Mouse (Mus musculus) intestine, postnatal 0 days (tissue): ENCODE measurements at regions not wholly inside any gene's neighbourhood (a gene's known extent, or its start where the extent isn't known, plus 50 kb on each side); places are given as distances from the start of the nearest gene placed in this dataset.

Source experiments
- ATAC-seq: fragments of 200-750 bp; cut with Nextera tagmentation; 2 replicates; pipeline ENCODE4 v1.8.0; 2017; ENCODE audit warnings: mild to moderate bottlenecking, moderate TSS enrichment, moderate library complexity
- H3K27ac ChIP-seq: fragments of 300-500 bp; sonication (generic); 2 replicates; pipeline ENCODE4 v1.5.1; 2014; ENCODE audit warnings: mild to moderate bottlenecking, low read depth, low read length, moderate library complexity
- H3K27me3 ChIP-seq: fragments of 300-500 bp; sonication (generic); replicated peaks from 2 replicates; pipeline ENCODE4 v1.6.1; 2014; ENCODE audit warnings: low read length, mixed read lengths; ENCODE audit not compliant: control insufficient read depth, insufficient read depth
- H3K36me3 ChIP-seq: fragments of 300-500 bp; sonication (generic); 2 replicates; pipeline ENCODE4 v1.6.1; 2014; ENCODE audit warnings: mild to moderate bottlenecking, moderate library complexity; ENCODE audit not compliant: control insufficient read depth, insufficient read depth
- H3K4me1 ChIP-seq: fragments of 300-500 bp; sonication (generic); replicated peaks from 2 replicates; pipeline ENCODE4 v1.6.1; 2014; ENCODE audit warnings: antibody characterized with exemption, low read length, mixed read lengths; ENCODE audit not compliant: control insufficient read depth, insufficient read depth
- H3K4me2 ChIP-seq: fragments of 300-500 bp; sonication (generic); replicated peaks from 2 replicates; pipeline ENCODE4 v1.6.1; 2014; ENCODE audit warnings: low read depth, mild to moderate bottlenecking, moderate library complexity
- H3K4me3 ChIP-seq: fragments of 300-500 bp; sonication (generic); 2 replicates; pipeline ENCODE4 v1.5.1; 2014; ENCODE audit warnings: low read depth, low read length
- H3K9ac ChIP-seq: fragments of 300-500 bp; sonication (generic); 2 replicates; pipeline ENCODE4 v1.6.1; 2014; ENCODE audit warnings: mild to moderate bottlenecking, low read depth, low read length
- H3K9me3 ChIP-seq: fragments of 300-500 bp; sonication (generic); 2 replicates; pipeline ENCODE4 v1.6.1; 2016; ENCODE audit warnings: mixed run types; ENCODE audit not compliant: control insufficient read depth
- CTCF ChIP-seq: sonication (generic); IDR thresholded peaks from 2 replicates; pipeline ENCODE4 v1.5.1; 2016; ENCODE audit warnings: low read depth, mild to moderate bottlenecking, control low read depth, antibody characterized with exemption, moderate library complexity
- WGBS: fragments of 180-500 bp; shearing (Covaris S2); extraction: QIAGEN DNeasy Blood & Tissue Kit; methylation state at CpG from one replicate; pipeline ENCODE4 v1.1.7; 2014; 5-methylcytosine and 5-hydroxymethylcytosine counted together

- ATAC-seq: peak; percentile 1; the same call in 1 of the 2 replicates
- Histone ChIP-seq H3K4me1 (peaks cover 9% of the 10 kb centered on the region; the same call in 1 of the 2 replicates), H3K27ac (peak overlapping the region; percentile 77), H3K27me3 (no peaks in the 10 kb centered on the region), H3K4me3 (peak overlapping the region; percentile 21), H3K36me3 (no peaks in the 10 kb centered on the region), H3K9me3 (no peaks in the 10 kb centered on the region), H3K9ac (0 out of 2 replicates have a peak overlapping the region, but pooled peaks have one; percentile 22), H3K4me2 (peak overlapping the region; percentile 59)
- WGBS: 9% methylated on average over 17 of the region's 17 CpGs
- no peak for TF ChIP-seq CTCF
Measured at GRCm38 (mm10) chr17:87530818-87531410, 84.2 kb upstream of the Calm2 start.

GRCm38 (mm10) chr17:87531411-87532157, 84.8 kb upstream of the Calm2 start:
- Histone ChIP-seq H3K36me3 (no peaks in the 10 kb centered on the region), H3K27me3 (no peaks in the 10 kb centered on the region), H3K9me3 (no peaks in the 10 kb centered on the region), H3K4me1 (peaks cover 9% of the 10 kb centered on the region; the same call in 1 of the 2 replicates), H3K27ac (peak overlapping the region; percentile 77), H3K4me3 (peak overlapping the region; percentile 21), H3K9ac (no peak overlapping the region), H3K4me2 (peak overlapping the region; percentile 59)
- 6% methylated on average over 21 of the region's 21 CpGs for WGBS
- ATAC-seq: peak; percentile 64
- TF ChIP-seq CTCF: no peak

GRCm38 (mm10) chr17:87532158-87532545, 85.4 kb upstream of the Calm2 start:
- TF ChIP-seq CTCF: no peak
- Histone ChIP-seq H3K9ac (no peak overlapping the region), H3K4me1 (peaks cover 9% of the 10 kb centered on the region; the same call in 1 of the 2 replicates), H3K9me3 (no peaks in the 10 kb centered on the region), H3K4me2 (peak overlapping the region; percentile 59), H3K27ac (peak overlapping the region; percentile 77), H3K4me3 (peak overlapping the region; percentile 21; the same call in 1 of the 2 replicates), H3K27me3 (no peaks in the 10 kb centered on the region), H3K36me3 (no peaks in the 10 kb centered on the region)
- ATAC-seq: no peak
- 14% methylated on average over 9 of the region's 9 CpGs for WGBS

GRCm38 (mm10) chr17:87532762-87533161, 86.0 kb upstream of the Calm2 start:
- Histone ChIP-seq H3K4me2 (peak overlapping the region; percentile 59; the same call in 1 of the 2 replicates), H3K27me3 (no peaks in the 10 kb centered on the region), H3K4me1 (peaks cover 9% of the 10 kb centered on the region; the same call in 1 of the 2 replicates), H3K9me3 (no peaks in the 10 kb centered on the region), H3K9ac (no peak overlapping the region), H3K27ac (no peak overlapping the region), H3K36me3 (no peaks in the 10 kb centered on the region), H3K4me3 (no peak overlapping the region)
- no peak for TF ChIP-seq CTCF
- 23% methylated on average over 6 of the region's 6 CpGs for WGBS
- ATAC-seq: no peak

GRCm38 (mm10) chr17:87549568-87549967, 86.2 kb upstream of the Epcam start:
- H3K27ac ChIP-seq: no peak overlapping the region
- no peaks in the 10 kb centered on the region for H3K36me3 ChIP-seq
- WGBS: 77% methylated on average over 6 of the region's 6 CpGs
- no peak overlapping the region for H3K9ac ChIP-seq
- H3K4me3 ChIP-seq: no peak overlapping the region
- H3K9me3 ChIP-seq: no peaks in the 10 kb centered on the region
- H3K27me3 ChIP-seq: no peaks in the 10 kb centered on the region
- 0 out of 2 replicates have a peak, but pooled peaks cover 3% of the 10 kb centered on the region for H3K4me1 ChIP-seq
- no peak overlapping the region for H3K4me2 ChIP-seq
- no peak for ATAC-seq
- no peak for TF ChIP-seq CTCF

- Histone ChIP-seq H3K9me3 (no peaks in the 10 kb centered on the region), H3K4me2 (no peak overlapping the region), H3K9ac (no peak overlapping the region), H3K27ac (no peak overlapping the region), H3K27me3 (no peaks in the 10 kb centered on the region), H3K36me3 (no peaks in the 10 kb centered on the region), H3K4me3 (no peak overlapping the region), H3K4me1 (0 out of 2 replicates have a peak, but pooled peaks cover 3% of the 10 kb centered on the region)
- peak; percentile 74 for ATAC-seq
- WGBS: 47% methylated on average over 13 of the region's 13 CpGs
- no peak for TF ChIP-seq CTCF
Measured at GRCm38 (mm10) chr17:87550518-87551164, 85.1 kb upstream of the Epcam start.
